Mouse (Mus musculus) bone marrow macrophage, adult 2 months (primary cell): Measurements from ENCODE around the gene Raet1e. TPM values are rescaled to one million over a fixed set of nuclear protein-coding genes. Genes with fewer than 3 reads are reported as not detected.
"Not testable (repeated sequence)": the region's sequence is repeated elsewhere in the genome, so short reads cannot be mapped to it uniquely, and the experiment has no call there.

Experiments
- H3K27ac ChIP-seq: 2 replicates; pipeline ENCODE4 v1.5.1; 2012; ENCODE audit warnings: low read depth, low read length; ENCODE audit not compliant: insufficient read depth
- H3K4me1 ChIP-seq: 2 replicates; pipeline ENCODE4 v1.6.1; 2012; ENCODE audit warnings: low read length; ENCODE audit not compliant: control insufficient read depth, insufficient read depth
- H3K4me3 ChIP-seq: 2 replicates; pipeline ENCODE4 v1.5.1; 2012; ENCODE audit warnings: mild to moderate bottlenecking, low read length, moderate library complexity; ENCODE audit not compliant: insufficient read depth
- CTCF ChIP-seq: IDR thresholded peaks from 2 replicates; pipeline ENCODE4 v1.5.1; 2012; ENCODE audit warnings: low read depth, mild to moderate bottlenecking, low read length, moderate library complexity
- POLR2A ChIP-seq: IDR thresholded peaks from 2 replicates; pipeline ENCODE4 v1.6.1; 2012; ENCODE audit warnings: mild to moderate bottlenecking, low read depth, low read length, borderline replicate concordance
- polyA plus RNA-seq: library from polyadenylated mRNA; stranded (reverse); fragments of >200 nt; gene quantifications from 2 replicates; pipeline ENCODE4 v1.2.4, GENCODE M21; 2012; ENCODE audit not compliant: missing spikeins, insufficient read depth, insufficient read length

Raet1e gene
- 6.0 and 6.3 TPM in 2 replicates for polyA plus RNA-seq

DNA sequence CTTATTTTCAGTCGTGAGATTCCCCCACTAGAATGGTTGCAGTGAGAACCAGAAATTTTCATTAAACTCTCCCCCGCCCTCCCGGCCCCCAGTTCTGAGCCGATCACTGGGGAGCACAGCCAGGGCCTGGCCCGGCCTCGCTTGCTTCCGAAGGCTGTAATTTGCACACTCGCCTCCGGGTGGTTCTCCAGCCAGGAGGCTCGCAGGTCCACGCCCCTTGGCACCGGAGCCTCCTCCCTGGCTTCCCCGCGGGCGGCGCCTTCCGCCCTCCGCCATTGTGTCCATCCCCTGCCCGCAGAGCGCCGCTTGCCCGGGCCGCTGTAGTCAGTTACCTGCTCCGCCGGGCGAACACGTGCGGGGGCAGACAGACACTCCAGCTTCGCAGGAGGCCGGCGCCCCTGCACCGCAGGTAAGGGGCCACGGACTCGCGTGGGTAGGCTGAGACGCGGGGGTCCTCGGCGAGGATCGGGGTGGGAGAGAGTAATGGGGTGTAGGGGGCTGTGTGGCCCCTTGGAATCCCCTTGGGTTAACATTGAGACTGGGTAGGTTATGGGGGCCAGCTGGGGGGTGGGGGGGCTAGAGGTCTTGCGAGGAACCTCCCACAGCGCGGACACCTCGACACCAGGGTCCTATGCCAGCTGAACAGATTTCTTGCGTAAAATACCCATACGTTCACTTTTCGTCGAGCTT lies at the start of gene Raet1e, which contains the start of gene H60b:
Raet1e (plus strand) TSS at position 260 of the 690 bp plus-strand sequence.
H60b (plus strand) TSS at position 277 of the 690 bp plus-strand sequence.
- H3K27ac ChIP-seq, H3K4me1 ChIP-seq: not testable (repeated sequence)
- peak within 1 kb of the TSS; percentile 56 for H3K4me3 ChIP-seq

DNA sequence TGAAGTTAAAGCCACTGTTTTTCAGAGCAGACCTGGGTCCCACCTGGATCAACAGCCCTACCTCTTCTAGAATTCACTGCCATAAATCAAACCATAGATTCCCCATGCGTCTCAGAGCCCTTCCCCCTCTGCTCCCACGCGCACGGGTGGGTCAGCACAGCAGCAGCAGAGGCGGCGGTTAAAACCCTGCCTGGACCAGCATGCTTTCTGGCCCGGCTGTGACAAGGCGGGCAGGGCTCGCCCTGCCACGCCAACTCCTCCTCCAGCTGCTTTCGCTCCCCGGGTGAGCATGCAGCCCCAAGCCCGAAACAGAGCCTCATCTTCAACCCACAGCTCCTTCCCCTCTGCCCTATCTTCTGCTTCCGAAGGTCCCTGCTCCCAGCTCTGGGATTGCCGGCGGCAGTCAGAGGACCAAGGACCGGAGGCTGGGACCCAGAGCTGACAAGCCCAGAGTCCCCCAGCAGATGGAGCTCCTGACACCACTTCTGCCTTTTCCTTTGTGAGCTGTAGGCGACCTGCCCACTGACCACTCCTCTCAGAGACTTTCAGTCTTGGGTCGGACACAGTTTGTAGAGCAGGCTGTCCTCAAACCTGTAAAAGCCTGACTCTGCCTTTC lies 17.6 kb upstream of the Raet1e start:
- Histone ChIP-seq H3K27ac (no peak overlapping the region), H3K4me3 (peak overlapping the region; percentile 14; the same call in 1 of the 2 replicates), H3K4me1 (no peaks in the 10 kb centered on the region)
- TF ChIP-seq CTCF (peak; percentile 62; the same call in 1 of the 2 replicates), POLR2A (no peak)

DNA sequence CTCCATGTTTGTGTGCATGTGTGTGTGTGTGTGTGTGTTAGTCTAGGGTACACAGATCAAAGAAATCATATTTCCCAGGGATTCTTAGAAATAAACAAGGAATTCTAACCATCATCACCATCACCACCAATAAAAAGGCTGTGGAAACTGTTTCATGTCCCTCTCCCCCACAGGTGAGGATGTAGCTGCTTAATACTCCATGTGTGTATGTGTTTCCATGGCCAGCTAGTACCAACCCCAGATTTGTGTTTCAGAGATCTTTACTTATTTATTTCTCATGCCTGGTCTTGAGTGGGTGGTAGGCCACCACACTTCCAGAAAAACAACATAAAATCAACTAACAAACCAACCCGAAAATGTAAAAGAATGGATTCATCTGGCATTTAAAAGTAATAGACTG lies 16.2 kb upstream of the Raet1e start:
- not testable (repeated sequence) for H3K27ac ChIP-seq, H3K4me1 ChIP-seq, H3K4me3 ChIP-seq

DNA sequence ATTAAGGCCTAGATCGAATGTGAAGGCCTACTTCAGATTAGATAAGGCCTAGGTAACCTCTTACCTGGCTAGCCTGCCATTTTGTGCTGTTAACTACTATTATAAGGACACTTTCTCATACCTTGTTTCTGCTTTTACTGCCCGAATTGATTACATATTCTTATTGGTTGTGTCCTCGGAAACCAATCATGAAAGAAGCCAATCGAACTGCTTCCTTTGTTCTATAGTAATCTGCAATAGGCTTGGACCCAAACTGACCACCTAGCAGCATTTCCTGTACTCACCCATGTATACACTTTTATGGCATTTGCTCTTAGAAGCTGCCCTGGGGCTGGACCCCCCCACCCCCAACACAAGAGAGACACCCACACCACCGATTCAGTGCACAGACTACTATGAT lies 15.4 kb upstream of the Raet1e start:
- H3K4me3 ChIP-seq = no peak overlapping the region
- TF ChIP-seq CTCF (no peak), POLR2A (no peak)
- H3K4me1 ChIP-seq = no peaks in the 10 kb centered on the region
- no peak overlapping the region for H3K27ac ChIP-seq

DNA sequence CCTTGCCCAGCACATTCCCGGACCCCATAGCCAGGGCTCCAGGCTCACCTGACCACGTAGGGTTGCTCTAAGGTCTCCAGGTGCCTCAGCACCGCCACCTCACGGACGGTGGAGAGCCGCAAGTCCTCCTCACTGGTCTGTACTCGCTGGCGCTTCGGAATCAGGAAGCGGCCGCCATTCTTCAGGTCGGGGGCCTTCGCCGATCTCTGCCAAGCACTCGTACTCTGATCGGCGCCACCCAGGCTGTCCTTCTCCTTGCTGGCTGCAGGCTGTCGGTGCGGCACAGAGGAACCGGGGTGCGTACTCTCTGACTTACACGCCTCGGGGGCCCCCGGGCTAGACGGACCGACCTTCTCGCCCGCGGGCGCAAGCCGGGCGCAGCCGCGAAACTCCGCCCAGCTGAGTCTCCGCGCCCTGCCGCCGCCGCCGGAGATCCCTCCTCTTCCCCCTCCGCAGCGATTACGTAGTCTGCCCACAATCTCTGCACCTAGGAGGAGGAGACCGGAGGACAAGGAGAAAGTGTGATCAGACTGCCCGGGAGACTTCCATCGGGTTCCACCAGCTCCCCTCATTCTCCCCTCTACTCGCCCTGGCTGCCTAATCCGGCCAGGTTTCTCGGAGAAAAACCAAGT lies 9.8 kb upstream of the Raet1e start:
- H3K4me1 ChIP-seq = no peaks in the 10 kb centered on the region
- H3K27ac ChIP-seq = peak overlapping the region; percentile 77
- H3K4me3 ChIP-seq = peak overlapping the region; percentile 99
- TF ChIP-seq CTCF (no peak), POLR2A (no peak)

DNA sequence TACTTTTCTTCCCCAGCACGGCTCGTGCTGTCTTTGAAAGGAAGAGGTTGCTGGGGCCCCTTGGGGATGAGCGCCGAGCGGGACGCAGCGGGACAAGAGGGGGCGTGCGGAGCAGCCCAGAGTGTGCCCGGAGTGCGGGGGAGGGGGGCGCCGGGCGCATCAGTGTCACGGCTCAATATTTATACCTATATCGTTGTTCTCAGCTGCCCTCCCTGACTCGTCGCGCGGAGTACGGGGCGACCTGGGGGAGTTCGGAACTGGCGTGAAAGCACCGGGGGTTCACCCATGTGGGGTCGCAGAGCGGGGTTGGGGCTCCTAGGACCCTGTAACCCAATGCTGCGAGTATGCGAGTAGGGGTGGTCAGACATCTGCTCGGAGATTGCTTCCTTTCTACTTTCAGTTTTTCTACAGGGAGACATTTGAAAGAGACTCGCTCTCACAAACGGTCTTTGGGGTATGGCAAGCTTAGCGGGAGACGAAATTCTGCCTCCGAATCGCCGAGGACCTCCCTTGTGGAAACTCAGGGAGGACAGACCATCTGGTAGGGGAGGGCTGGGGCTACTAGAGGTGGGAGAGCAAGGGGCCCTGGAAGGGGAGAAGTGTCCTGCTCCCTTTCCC lies 9.2 kb upstream of the Raet1e start, which contains the start of gene E030030I06Rik:
E030030I06Rik (minus strand) TSS at position 198 of the 618 bp plus-strand sequence.
- peak within 1 kb of the TSS; percentile 77 for H3K27ac ChIP-seq
- TF ChIP-seq CTCF (no peak), POLR2A (no peak)
- peak within 1 kb of the TSS; percentile 99 for H3K4me3 ChIP-seq
- no peaks in the 10 kb centered on the region for H3K4me1 ChIP-seq

DNA sequence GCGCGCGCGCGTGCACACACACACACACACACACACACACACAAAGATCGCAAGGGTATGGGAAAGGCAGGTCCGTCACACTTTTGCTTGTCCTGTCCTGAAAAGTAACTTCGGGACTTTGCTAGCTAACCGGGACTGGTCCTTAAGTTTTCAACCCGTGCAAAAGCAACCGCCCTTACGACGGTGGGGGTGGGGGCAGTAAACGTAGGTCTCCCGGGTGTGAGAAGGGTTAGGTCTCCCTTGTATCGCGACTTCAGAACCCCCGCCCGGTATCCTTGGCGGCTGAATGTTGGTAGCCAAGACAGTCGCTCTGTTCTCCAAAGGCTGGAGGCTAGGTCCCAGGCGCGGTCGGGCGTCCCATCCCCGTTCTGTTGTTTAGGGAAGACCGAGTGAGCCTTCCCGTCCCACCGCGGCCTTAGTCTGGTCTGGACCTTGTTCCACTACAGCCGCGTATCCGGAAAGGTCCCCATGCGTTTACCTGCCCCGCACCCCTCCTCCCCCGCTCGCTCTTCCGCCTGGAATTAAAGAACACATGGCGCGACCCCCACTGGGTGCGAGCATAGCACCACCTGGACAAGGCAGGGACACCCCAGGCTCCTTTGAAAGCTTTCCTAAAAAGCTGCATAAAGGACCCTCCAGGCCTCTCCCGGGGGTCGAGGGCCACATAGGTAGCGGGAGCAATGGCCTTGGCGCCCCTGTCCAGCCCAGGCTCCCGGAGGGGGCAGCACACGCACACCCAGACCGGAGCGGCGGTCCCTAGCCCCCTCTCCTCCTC lies 8.5 kb upstream of the Raet1e start:
- TF ChIP-seq POLR2A (no peak), CTCF (no peak)
- Histone ChIP-seq H3K27ac (no peak overlapping the region), H3K4me3 (peak overlapping the region; percentile 99), H3K4me1 (no peaks in the 10 kb centered on the region)

DNA sequence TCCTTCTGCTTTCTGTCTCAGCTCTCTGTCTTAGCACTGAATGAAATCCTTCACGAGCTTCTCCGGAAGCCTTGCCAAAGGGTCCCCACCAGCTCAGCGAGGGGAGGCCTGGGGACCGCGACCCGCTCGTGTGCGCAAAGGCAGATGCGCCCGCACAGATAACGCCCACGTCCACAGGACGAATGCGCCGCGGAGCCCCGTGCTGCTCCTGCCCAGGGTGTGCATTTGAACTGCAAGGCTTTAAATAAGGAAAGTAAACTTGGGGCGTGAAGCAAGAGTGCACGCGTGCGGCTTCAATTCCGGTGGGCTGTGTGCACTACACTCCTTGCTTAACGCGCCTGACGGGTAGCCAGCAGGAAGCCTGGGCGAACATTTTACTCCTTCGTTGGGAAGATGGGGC lies 7.8 kb upstream of the Raet1e start:
- Histone ChIP-seq H3K4me1 (no peaks in the 10 kb centered on the region), H3K4me3 (peak overlapping the region; percentile 99), H3K27ac (no peak overlapping the region)
- no peak for TF ChIP-seq POLR2A
- no peak for TF ChIP-seq CTCF

GRCm38 (mm10) chr10:22151056-22151862 lies 7.1 kb upstream of the Raet1e start:
- peak overlapping the region; percentile 99 for H3K4me3 ChIP-seq

DNA sequence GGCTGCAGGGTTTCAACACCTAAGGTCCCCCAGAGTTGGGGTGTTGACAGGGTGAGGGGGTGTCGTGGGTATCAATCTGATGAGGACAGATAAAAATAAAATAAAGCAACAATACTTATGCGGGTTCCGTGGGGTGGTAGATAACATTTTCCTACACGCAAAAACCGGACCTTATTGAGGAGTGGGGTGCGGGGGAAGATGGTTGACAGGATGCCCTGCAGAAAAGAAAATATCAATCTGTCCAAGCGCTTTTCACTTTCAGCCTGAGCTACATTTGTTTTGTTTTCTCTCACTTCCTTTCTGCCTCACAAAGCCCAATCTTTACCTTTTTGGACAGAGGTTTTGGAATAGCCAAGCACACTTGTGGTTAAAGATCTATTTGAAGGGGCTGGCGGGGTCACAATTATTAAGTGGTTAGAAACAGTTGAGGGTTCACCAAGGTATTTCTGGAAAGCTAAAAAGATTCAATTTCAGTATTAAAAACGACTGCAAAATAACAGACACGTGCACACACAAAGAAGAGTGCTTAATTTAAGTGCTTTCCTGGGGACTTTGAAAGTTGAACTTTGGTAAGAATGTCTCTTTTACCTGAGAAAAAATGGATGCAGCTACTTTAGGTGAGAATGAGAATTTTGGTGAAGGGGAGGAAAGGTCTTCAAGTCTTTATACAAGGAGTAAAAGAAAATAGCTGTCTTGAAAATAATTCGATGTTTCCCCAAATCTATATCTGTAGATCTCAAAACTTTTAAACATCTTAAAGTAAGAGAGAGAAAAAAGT lies 6.3 kb upstream of the Raet1e start:
- not testable (repeated sequence) for H3K4me3 ChIP-seq, H3K4me1 ChIP-seq, H3K27ac ChIP-seq

More at GRCm38 (mm10) chr10:22151056-22151862, 7.1 kb upstream of the Raet1e start:
- H3K4me1 ChIP-seq, H3K27ac ChIP-seq: not testable (repeated sequence)

GRCm38 (mm10) chr10:22153147-22153690 lies 5.2 kb upstream of the Raet1e start:
- H3K4me3 ChIP-seq, H3K27ac ChIP-seq, H3K4me1 ChIP-seq: not testable (repeated sequence)

GRCm38 (mm10) chr10:22154127-22154526 lies 4.2 kb upstream of the Raet1e start:
- not testable (repeated sequence) for H3K27ac ChIP-seq
- H3K4me3 ChIP-seq = peak overlapping the region; percentile 39

More at GRCm38 (mm10) chr10:22154127-22154526, 4.2 kb upstream of the Raet1e start:
- H3K4me1 ChIP-seq = not testable (repeated sequence)
